Mouse (Mus musculus) layer of hippocampus, adult 8-10 months (tissue): ENCODE results near the gene Stk39. TPM values are rescaled to one million over a fixed set of nuclear protein-coding genes. Genes with fewer than 3 reads are reported as not detected.
A peak's percentile ranks its signal among the peaks of the same experiment; 100 is the strongest.
"Not testable (repeated sequence)": the region's sequence is repeated elsewhere in the genome, so short reads cannot be mapped to it uniquely, and the experiment has no call there.

Source experiments
- DNase-seq, 2 experiments: peaks; one replicate each; pipeline ENCODE4 v3.0.0; 2022; ENCODE audit warnings: low spot score in 2 of 2
- total RNA-seq, 4 experiments: library from RNA; stranded (reverse); gene quantifications; 2 replicates each; pipeline ENCODE4 v1.2.4; 2022

Gene Stk39
- total RNA-seq, 4 experiments from 2014 or later = 66.7 to 76.9 (median 76.1) TPM

DNA sequence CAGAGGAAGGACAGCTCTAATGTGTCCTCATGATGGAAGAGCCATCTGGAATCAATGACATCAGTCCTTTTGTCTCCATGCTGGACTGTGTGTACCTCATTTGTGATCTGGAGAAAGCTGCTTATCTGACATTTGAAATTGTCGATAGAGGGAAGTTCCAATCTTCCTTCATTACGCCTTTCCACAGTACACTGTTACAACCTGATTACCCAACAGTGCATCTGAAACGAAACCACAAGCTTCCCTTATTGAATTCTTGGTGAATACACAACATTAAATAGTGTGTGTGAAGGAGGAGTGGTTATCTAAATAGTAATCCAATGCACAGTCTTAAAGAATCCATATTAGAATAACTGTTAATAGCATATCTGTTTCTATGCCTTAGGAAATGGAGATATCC, 230.0 kb downstream of the Stk39 start:
- no peak for DNase-seq

GRCm38 (mm10) chr2:68241640-68242039, 230.4 kb downstream of the Stk39 start:
- no peak for DNase-seq

- DNase-seq = not testable (repeated sequence)
Measured at GRCm38 (mm10) chr2:68239415-68239814, 232.7 kb downstream of the Stk39 start.

DNA sequence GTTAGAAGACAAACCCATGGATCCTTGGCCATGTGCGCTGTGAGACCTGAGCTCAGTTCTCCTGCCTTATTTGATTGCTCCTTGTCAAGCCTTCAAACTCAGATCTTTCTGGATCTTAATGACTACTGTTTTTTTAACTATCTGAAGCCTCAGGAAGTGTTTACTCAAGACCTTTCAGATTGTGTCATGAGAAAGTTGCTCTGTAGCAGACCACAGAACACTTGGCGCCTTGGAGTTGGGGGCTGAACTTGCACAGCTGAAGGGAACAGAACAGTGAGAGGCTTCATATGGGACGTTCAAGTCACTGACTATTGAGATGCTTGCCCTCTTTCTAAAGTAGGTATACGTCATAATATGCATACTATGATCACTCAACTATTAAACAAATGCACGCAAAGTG, 239.1 kb downstream of the Stk39 start:
- DNase-seq = no peak

DNA sequence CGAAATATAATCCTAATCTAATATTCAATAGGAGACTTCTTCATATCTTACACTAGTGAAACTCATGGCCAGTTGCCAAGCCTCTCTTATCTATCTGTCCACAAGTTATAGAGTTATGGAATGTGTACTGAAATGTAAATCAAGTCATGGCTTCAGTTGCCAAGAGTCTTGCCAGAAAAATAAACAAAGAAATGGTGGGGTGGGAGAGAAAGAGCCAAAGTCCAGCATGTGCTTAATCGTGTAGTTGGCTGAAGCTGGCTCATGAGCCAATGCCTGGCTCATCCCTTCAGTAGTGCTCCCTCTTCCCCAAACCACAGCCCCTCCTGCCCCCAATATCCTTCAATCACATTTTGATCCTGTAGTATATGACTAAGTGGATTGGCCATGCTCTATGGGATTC, 242.2 kb downstream of the Stk39 start:
- DNase-seq = no peak

- no peak for DNase-seq
Measured at GRCm38 (mm10) chr2:68229081-68229480, 243.0 kb downstream of the Stk39 start.

DNA sequence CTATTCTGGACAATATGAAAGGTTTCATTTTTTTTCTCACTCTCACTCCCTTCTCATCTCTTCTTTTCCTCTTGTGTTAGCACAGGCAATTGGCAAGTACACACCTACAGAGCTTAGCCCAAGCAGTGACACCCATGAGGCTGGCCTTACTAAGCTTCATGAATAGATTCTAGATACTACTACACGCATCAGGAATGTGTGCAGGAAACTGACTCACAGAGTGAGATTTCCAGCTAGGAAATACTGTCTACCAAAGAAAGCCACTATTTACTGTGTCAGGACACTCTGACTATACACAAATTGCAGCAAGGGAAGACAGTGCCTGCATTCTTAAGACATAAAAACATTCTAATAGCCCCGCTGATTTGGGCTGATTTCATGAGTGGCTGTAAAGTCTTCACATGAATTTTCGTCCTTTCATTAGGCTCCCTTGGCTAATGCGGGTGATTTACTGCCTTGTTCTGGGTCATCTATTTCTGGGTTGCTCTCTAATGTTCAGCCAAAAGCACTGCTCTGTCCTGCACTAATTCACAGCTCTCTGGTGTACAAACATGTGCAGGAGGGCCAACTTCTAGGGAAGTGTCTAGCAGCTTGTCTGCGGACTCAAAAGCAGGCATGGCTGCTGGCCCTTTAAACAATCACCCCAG, 249.7 kb downstream of the Stk39 start:
- DNase-seq = peak in 1 of 2 experiments; percentile 13

- DNase-seq = no peak
Measured at GRCm38 (mm10) chr2:68221226-68221625, 250.8 kb downstream of the Stk39 start.

DNA sequence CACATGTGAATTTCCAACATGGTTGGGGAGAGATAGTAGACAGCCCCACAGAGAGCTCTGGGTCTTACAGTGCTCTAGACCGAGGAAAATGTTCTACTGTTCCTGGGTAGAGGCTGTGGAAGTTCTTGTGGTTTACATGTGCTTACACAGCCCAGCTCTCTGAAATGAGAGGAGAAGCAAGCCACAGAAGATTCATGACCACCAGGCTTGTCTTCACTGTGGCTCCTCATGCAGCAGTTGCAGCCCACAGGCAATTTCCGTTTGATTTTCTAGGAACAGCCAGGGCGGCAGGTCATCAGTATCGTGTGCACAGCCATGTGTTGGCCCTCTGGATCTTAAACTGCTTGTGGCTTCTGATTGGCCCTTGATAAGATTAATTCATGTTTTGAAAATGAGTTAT, 252.2 kb downstream of the Stk39 start:
- DNase-seq = no peak

DNA sequence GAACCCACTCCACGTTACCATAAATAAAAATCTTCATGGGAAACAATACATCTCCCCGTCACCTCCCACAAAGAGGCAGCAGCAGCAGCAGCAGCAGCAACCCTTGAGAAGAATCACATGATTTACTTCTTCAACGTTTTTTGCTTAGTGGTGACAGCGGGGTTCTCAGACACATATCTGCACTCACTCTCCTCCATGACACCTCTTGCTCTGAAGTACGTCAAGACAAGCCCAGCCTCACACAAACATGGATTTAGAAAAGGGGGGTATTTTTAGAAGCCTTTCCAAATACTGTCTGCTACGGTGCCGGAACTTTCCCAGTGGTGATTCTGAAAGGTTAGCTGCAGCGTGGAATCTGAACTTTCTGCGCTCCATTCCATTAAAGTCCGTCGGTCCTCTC, 256.9 kb downstream of the Stk39 start:
- DNase-seq = no peak

- no peak for DNase-seq
Measured at GRCm38 (mm10) chr2:68214400-68214799, 257.7 kb downstream of the Stk39 start.

DNA sequence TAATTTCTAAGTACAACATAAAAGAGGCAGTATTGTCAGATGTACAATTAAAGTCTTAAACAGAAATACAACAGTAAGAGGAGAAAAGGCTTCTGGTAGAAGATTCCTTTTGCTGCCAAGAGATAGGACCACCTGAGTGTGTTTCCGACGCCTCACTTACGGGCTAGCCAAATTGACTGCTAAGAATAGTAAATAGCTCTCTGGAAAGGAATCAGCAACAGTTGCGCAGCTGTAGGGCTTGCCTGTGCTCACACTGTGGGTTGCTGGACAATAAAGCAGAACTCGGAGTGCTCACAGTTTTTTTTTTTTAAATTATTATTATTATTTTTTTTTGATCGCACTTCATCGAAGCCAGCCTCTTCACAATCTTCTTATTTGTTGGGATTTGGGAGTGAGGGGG, 260.6 kb downstream of the Stk39 start:
- no peak for DNase-seq

DNA sequence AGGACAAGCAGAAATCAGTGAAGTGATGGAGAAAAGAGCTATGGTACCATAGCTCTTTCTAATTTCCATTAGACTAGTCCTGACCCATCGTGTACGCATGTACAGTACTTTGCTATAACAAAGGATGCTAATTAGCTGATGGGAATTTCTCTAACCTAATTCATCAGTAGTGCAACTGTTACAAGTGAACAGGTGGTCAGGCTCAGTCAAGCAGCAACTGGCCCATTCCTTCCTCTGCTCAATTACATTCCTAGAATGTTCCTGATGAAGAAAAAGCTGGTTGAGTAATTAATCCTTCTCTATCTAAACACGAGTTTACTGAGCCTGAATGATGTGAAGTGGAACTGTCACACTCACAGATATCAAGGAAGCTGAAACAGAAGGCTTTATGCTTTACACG, 275.8 kb downstream of the Stk39 start:
- DNase-seq = no peak

DNA sequence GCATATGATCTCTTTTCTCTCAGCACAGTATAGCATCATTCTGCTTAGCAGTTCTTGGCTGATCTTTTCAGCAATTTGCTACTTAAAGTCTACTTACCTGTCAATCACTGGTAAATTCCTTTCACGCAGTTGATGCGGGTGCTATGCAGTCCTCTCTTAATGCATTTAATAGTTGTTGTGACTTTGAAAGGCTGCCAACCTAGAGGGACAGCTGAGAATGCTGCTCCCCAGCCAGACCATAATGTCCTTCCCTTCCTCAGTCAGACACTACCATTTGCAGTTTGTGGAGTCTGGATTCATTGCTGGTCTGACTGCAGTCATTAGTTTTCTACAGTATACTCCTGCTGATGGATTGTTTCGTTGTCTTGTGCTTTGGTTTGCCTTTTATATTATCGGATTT, 277.6 kb downstream of the Stk39 start:
- DNase-seq = no peak

GRCm38 (mm10) chr2:68193465-68193837, 278.6 kb downstream of the Stk39 start:
- DNase-seq = no peak

GRCm38 (mm10) chr2:68192605-68193464, 279.2 kb downstream of the Stk39 start:
- no peak for DNase-seq

GRCm38 (mm10) chr2:68176425-68176824, 295.6 kb downstream of the Stk39 start:
- DNase-seq = no peak

GRCm38 (mm10) chr2:68171306-68171705, 300.8 kb downstream of the Stk39 start:
- no peak for DNase-seq

- no peak for DNase-seq
Measured at GRCm38 (mm10) chr2:68162012-68162411, 310.1 kb downstream of the Stk39 start.

- no peak for DNase-seq
Measured at GRCm38 (mm10) chr2:68160566-68160965, 311.5 kb downstream of the Stk39 start.
